ENCODE assay signal across 8 mouse cellular contexts in the genomic region with DNA sequence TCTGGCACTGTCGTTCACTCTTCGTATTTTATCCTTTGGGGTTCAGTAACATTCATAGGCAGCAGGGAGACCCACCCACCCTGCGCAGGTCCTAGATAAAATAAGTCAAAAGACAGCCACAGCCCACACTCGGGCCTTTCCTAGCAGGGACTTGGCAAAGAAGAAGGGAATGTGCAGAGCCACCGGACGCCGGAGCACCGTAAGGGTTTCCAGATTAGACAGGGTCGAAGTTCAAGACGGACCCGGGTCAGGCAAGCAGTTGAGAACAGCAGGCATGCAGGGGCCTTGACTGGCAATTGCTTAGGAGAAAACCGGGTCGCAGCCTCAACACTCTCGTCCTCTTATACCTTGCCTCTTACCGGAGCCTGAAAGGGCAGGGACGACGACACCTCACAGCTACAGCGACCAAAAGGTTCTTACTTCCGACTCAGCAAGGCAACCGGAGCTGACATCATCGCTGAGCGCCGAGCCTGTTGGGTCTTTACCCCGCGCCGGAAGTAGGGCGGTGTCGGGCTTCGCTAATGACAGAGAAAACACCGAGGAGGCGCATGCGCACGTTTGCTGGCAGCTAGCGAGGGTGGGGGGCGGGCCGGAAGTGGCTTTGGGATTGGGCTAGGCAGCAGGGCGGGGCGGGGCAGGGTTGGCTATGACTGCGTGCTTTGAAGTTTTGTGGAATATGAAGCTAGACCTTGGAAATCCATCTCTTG. TPM values are rescaled to one million over a fixed set of nuclear protein-coding genes. Genes with fewer than 3 reads are reported as not detected.
A peak's percentile ranks its signal among the peaks of the same experiment; 100 is the strongest.
DNase-seq lines count a peak whose midpoint lies in the region; ATAC-seq lines count a peak whose summit lies in the region.

TSS of gene Ube4a (minus strand) at position 475 of the 707 bp plus-strand sequence.

- ATAC-seq in megakaryocyte progenitor cell, adult 5-6 weeks (replicated peaks; ENCODE audit: poor library complexity), result peak; percentile 92

- DNase-seq in adipocyte (ENCODE audit: low spot score), result peak; percentile 98
- DNase-seq in embryo, embryonic 10 days (ENCODE audit: low spot score), result peak; percentile 100
- peak; percentile 99 for DNase-seq in gastrocnemius, postnatal 10 days
- peak; percentile 100 for DNase-seq in induced T-regulatory cell, adult 2 months (ENCODE audit: low read depth)
- peak; percentile 94 to 99 for DNase-seq in left cerebral cortex, adult 9 months (ENCODE audit: low spot score in 2 of 2)
- DNase-seq in right cerebral cortex, postnatal 14 days, result peak; percentile 99
- DNase-seq in urinary bladder, postnatal 36 days (ENCODE audit: low spot score in 2 of 2), result peak; percentile 99 to 100

RNA-seq across cellular contexts. Expression of gene Ube4a, which starts in this region (rescaled TPM):
- 10 to 100 TPM; 30.5 to 34.3 TPM for total RNA-seq in gastrocnemius, postnatal 10 days (2021)
- 45.7 and 48.1 TPM in 2 replicates for total RNA-seq in megakaryocyte progenitor cell, adult 5-6 weeks (2015)
- total RNA-seq in megakaryocyte progenitor cell, adult 5-6 weeks (2017), result 32.4 and 44.6 TPM in 2 replicates

Comparison
In these comparisons a context has a peak if more than half of its experiments do, and no peak if none do; other contexts are left out.
1. Peak in every context shown above with its lines: DNase-seq and ATAC-seq.